Mouse (Mus musculus): Measurements from ENCODE around the gene Rnf103. TPM values are rescaled to one million over a fixed set of nuclear protein-coding genes. Genes with fewer than 3 reads are reported as not detected.
A peak's percentile ranks its signal among the peaks of the same experiment; 100 is the strongest.
"Not testable (repeated sequence)": the region's sequence is repeated elsewhere in the genome, so short reads cannot be mapped to it uniquely, and the experiment has no call there.

Rnf103 gene
- polyA plus RNA-seq, 1 experiment from 2014 or later = 25.4 TPM

- Histone ChIP-seq H3K4me3 (ENCODE audit: low read depth, low read length) (no peak overlapping the region), H3K9me3 (ENCODE audit: control insufficient read depth, low read length) (no peaks in the 10 kb centered on the region), H3K9ac (ENCODE audit: low read length) (no peak overlapping the region), H3K27me3 (ENCODE audit: control insufficient read depth, insufficient read depth, low read length) (no peaks in the 10 kb centered on the region), H3K36me3 (ENCODE audit: control insufficient read depth, insufficient read depth, low read length) (no peaks in the 10 kb centered on the region), H3K4me1 (replicated peaks; ENCODE audit: control insufficient read depth, insufficient read depth) (no peaks in the 10 kb centered on the region), H3K4me2 (replicated peaks; ENCODE audit: low read depth) (no peak overlapping the region), H3K27ac (replicated peaks) (no peak overlapping the region)
- TF ChIP-seq CTCF (IDR thresholded peaks at IDR 0.05; ENCODE audit: low read depth) (no peak), EP300 (optimal IDR thresholded peaks at IDR 0.05) (no peak)
- DNase-seq (ENCODE audit: low spot score) (no peak), ATAC-seq (ENCODE audit: low FRiP score, low TSS enrichment) (no peak)
- WGBS = 82% methylated on average over 3 of the region's 3 CpGs
Measured at GRCm38 (mm10) chr6:71475604-71476003, 18.1 kb upstream of the Rnf103 start.

- Histone ChIP-seq H3K27ac (replicated peaks) (no peak overlapping the region), H3K4me2 (replicated peaks; ENCODE audit: low read depth) (no peak overlapping the region), H3K36me3 (ENCODE audit: control insufficient read depth, insufficient read depth, low read length) (no peaks in the 10 kb centered on the region), H3K9ac (ENCODE audit: low read length) (no peak overlapping the region), H3K4me3 (ENCODE audit: low read depth, low read length) (no peak overlapping the region), H3K4me1 (replicated peaks; ENCODE audit: control insufficient read depth, insufficient read depth) (no peaks in the 10 kb centered on the region), H3K9me3 (ENCODE audit: control insufficient read depth, low read length) (no peaks in the 10 kb centered on the region), H3K27me3 (ENCODE audit: control insufficient read depth, insufficient read depth, low read length) (no peaks in the 10 kb centered on the region)
- ATAC-seq (ENCODE audit: low FRiP score, low TSS enrichment) (no peak), DNase-seq (ENCODE audit: low spot score) (no peak)
- TF ChIP-seq CTCF (IDR thresholded peaks at IDR 0.05; ENCODE audit: low read depth) (no peak), EP300 (optimal IDR thresholded peaks at IDR 0.05) (no peak)
- 60% methylated on average over 5 of the region's 5 CpGs for whole genome bisulfite sequencing
Measured at GRCm38 (mm10) chr6:71476783-71477182, 16.9 kb upstream of the Rnf103 start.

DNA sequence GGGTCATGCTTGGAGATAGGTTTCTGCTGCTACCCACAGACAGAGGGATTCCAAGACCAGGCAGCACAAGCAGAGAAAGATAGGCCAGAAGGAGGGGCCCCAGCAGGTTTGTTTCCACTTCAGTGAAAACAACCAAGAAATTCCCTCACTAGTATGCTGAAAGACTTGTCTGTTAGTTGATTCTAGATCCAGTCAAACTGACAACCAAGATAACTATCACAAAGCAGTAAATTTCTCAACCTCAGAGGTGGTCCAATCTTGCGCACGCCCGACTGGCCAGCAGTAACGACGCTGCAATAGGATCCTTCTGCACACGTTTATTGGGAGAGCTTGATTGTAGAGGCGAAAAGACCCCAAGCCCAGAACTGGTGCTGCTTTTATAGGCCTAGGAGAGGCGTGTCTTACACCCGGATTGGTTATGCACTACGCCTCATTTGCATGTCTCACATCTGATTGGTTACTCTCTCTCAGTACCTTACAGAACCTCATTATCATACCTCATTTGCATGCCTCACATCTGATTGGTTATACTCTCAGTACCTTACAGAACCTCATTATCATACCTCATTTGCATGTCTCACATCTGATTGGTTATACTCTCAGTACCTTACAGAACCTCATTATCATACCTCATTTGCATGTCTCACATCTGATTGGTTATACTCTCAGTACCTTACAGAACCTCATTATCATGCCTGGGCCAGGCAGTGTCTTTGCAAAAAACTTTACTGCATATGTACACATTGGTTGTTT, 14.7 kb upstream of the Rnf103 start:
- peak; percentile 46 for ATAC-seq (ENCODE audit: low FRiP score, low TSS enrichment)
- H3K27me3 ChIP-seq (ENCODE audit: control insufficient read depth, insufficient read depth, low read length); DNase-seq (ENCODE audit: low spot score); H3K4me1 ChIP-seq (replicated peaks; ENCODE audit: control insufficient read depth, insufficient read depth); H3K36me3 ChIP-seq (ENCODE audit: control insufficient read depth, insufficient read depth, low read length); H3K27ac ChIP-seq (replicated peaks); H3K9ac ChIP-seq (ENCODE audit: low read length); H3K4me2 ChIP-seq (replicated peaks; ENCODE audit: low read depth); H3K9me3 ChIP-seq (ENCODE audit: control insufficient read depth, low read length); H3K4me3 ChIP-seq (ENCODE audit: low read depth, low read length): not testable (repeated sequence)
- WGBS = 91% methylated on average over 9 of the region's 10 CpGs

- peak; percentile 89 for ATAC-seq (ENCODE audit: low FRiP score, low TSS enrichment)
- not testable (repeated sequence) for H3K36me3 ChIP-seq (ENCODE audit: control insufficient read depth, insufficient read depth, low read length); H3K4me3 ChIP-seq (ENCODE audit: low read depth, low read length); H3K27ac ChIP-seq (replicated peaks); H3K4me1 ChIP-seq (replicated peaks; ENCODE audit: control insufficient read depth, insufficient read depth); H3K9ac ChIP-seq (ENCODE audit: low read length); H3K9me3 ChIP-seq (ENCODE audit: control insufficient read depth, low read length); H3K4me2 ChIP-seq (replicated peaks; ENCODE audit: low read depth); H3K27me3 ChIP-seq (ENCODE audit: control insufficient read depth, insufficient read depth, low read length)
- DNase-seq (ENCODE audit: low spot score) = peak; percentile 63
- WGBS = 78% methylated on average over 2 of the region's 2 CpGs
Measured at GRCm38 (mm10) chr6:71479588-71479987, 14.1 kb upstream of the Rnf103 start.

DNA sequence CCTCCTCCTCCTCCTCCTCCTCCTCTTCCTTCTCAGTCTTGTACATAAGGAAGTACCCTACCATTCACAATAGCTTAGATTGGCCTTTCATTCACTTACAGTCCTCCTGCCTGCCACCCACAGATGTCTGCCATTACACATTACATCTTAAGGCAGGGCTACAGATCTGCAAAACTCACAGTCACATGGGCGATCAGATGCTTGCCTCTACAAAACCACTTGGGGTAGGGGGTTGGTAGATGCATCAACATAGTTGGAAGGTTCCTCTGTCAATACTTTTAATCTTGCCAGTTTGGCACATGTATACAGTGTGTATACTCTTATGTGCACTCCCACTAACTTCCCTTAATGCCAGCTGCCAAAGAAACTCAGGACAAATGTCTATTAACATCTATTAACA, 13.6 kb upstream of the Rnf103 start:
- TF ChIP-seq CTCF (IDR thresholded peaks at IDR 0.05; ENCODE audit: low read depth) = no peak
- no peak for TF ChIP-seq EP300 (optimal IDR thresholded peaks at IDR 0.05)
- ATAC-seq (ENCODE audit: low FRiP score, low TSS enrichment) = 0 out of 2 replicates have a peak, but pooled peaks have one; percentile 35

GRCm38 (mm10) chr6:71481136-71481535, 12.6 kb upstream of the Rnf103 start:
- ATAC-seq (ENCODE audit: low FRiP score, low TSS enrichment) (no peak), DNase-seq (ENCODE audit: low spot score) (no peak)
- Histone ChIP-seq H3K36me3 (ENCODE audit: control insufficient read depth, insufficient read depth, low read length) (no peaks in the 10 kb centered on the region), H3K4me3 (ENCODE audit: low read depth, low read length) (no peak overlapping the region), H3K9ac (ENCODE audit: low read length) (no peak overlapping the region), H3K27ac (replicated peaks) (no peak overlapping the region), H3K4me2 (replicated peaks; ENCODE audit: low read depth) (no peak overlapping the region), H3K9me3 (ENCODE audit: control insufficient read depth, low read length) (no peaks in the 10 kb centered on the region), H3K27me3 (ENCODE audit: control insufficient read depth, insufficient read depth, low read length) (no peaks in the 10 kb centered on the region), H3K4me1 (replicated peaks; ENCODE audit: control insufficient read depth, insufficient read depth) (no peaks in the 10 kb centered on the region)
- TF ChIP-seq CTCF (IDR thresholded peaks at IDR 0.05; ENCODE audit: low read depth) = no peak
- no peak for TF ChIP-seq EP300 (optimal IDR thresholded peaks at IDR 0.05)
- 72% methylated on average over 7 of the region's 7 CpGs for WGBS

More for the DNA sequence above, 13.6 kb upstream of the Rnf103 start:
- Histone ChIP-seq H3K27me3 (ENCODE audit: control insufficient read depth, insufficient read depth, low read length) (no peaks in the 10 kb centered on the region), H3K36me3 (ENCODE audit: control insufficient read depth, insufficient read depth, low read length) (no peaks in the 10 kb centered on the region), H3K27ac (replicated peaks) (no peak overlapping the region), H3K9me3 (ENCODE audit: control insufficient read depth, low read length) (no peaks in the 10 kb centered on the region), H3K9ac (ENCODE audit: low read length) (no peak overlapping the region), H3K4me2 (replicated peaks; ENCODE audit: low read depth) (no peak overlapping the region), H3K4me1 (replicated peaks; ENCODE audit: control insufficient read depth, insufficient read depth) (no peaks in the 10 kb centered on the region), H3K4me3 (ENCODE audit: low read depth, low read length) (no peak overlapping the region)
- no peak for DNase-seq (ENCODE audit: low spot score)
- 63% methylated on average over 1 of the region's 1 CpGs for WGBS

All from stomach, postnatal 0 days (tissue).